Mouse (Mus musculus): Measurements from ENCODE around the gene Rhox3e. TPM values are rescaled to one million over a fixed set of nuclear protein-coding genes. Genes with fewer than 3 reads are reported as not detected.

Rhox3e gene
- polyA plus RNA-seq, 1 experiment from 2014 or later, result not detected

Other genes with a start within 250 kb of the Rhox3e start
- not detected in 2 replicates for gene Rhox3a2, start 162.0 kb upstream of the Rhox3e start, polyA plus RNA-seq (2014; fragmentation: Nextera tagmentation; extraction: Ambion mirVana)
- gene Rhox4a2, start 151.2 kb upstream of the Rhox3e start, polyA plus RNA-seq (2014; fragmentation: Nextera tagmentation; extraction: Ambion mirVana), result not detected in 2 replicates
- not detected in 2 replicates for gene Rhox2b, start 130.0 kb upstream of the Rhox3e start, polyA plus RNA-seq (2014; fragmentation: Nextera tagmentation; extraction: Ambion mirVana)
- not detected in 2 replicates for gene Rhox4b, start 109.5 kb upstream of the Rhox3e start, polyA plus RNA-seq (2014; fragmentation: Nextera tagmentation; extraction: Ambion mirVana)
- not detected in 2 replicates for gene Rhox2c, start 88.3 kb upstream of the Rhox3e start, polyA plus RNA-seq (2014; fragmentation: Nextera tagmentation; extraction: Ambion mirVana)
- not detected in 2 replicates for gene Rhox3c, start 83.4 kb upstream of the Rhox3e start, polyA plus RNA-seq (2014; fragmentation: Nextera tagmentation; extraction: Ambion mirVana)
- not detected in 2 replicates for gene Rhox4c, start 61.7 kb upstream of the Rhox3e start, polyA plus RNA-seq (2014; fragmentation: Nextera tagmentation; extraction: Ambion mirVana)
- gene Rhox2d, start 48.6 kb upstream of the Rhox3e start, polyA plus RNA-seq (2014; fragmentation: Nextera tagmentation; extraction: Ambion mirVana), result not detected in 2 replicates
- not detected in 2 replicates for gene Rhox4d, start 27.7 kb upstream of the Rhox3e start, polyA plus RNA-seq (2014; fragmentation: Nextera tagmentation; extraction: Ambion mirVana)
- not detected in 2 replicates for gene Rhox2e, start 11.6 kb upstream of the Rhox3e start, polyA plus RNA-seq (2014; fragmentation: Nextera tagmentation; extraction: Ambion mirVana)
- gene Rhox4e, start 15.4 kb downstream of the Rhox3e start, polyA plus RNA-seq (2014; fragmentation: Nextera tagmentation; extraction: Ambion mirVana), result not detected in 2 replicates
- gene Rhox2f, start 29.4 kb downstream of the Rhox3e start, polyA plus RNA-seq (2014; fragmentation: Nextera tagmentation; extraction: Ambion mirVana), result not detected in 2 replicates
- not detected in 2 replicates for gene Rhox3f, start 39.0 kb downstream of the Rhox3e start, polyA plus RNA-seq (2014; fragmentation: Nextera tagmentation; extraction: Ambion mirVana)
- gene Rhox4f, start 65.7 kb downstream of the Rhox3e start, polyA plus RNA-seq (2014; fragmentation: Nextera tagmentation; extraction: Ambion mirVana), result not detected in 2 replicates
- not detected in 2 replicates for gene Rhox3g, start 86.6 kb downstream of the Rhox3e start, polyA plus RNA-seq (2014; fragmentation: Nextera tagmentation; extraction: Ambion mirVana)
- not detected in 2 replicates for gene Rhox2g, start 101.5 kb downstream of the Rhox3e start, polyA plus RNA-seq (2014; fragmentation: Nextera tagmentation; extraction: Ambion mirVana)
- gene Rhox4g, start 109.3 kb downstream of the Rhox3e start, polyA plus RNA-seq (2014; fragmentation: Nextera tagmentation; extraction: Ambion mirVana), result not detected in 2 replicates
- gene Rhox3h, start 126.7 kb downstream of the Rhox3e start, polyA plus RNA-seq (2014; fragmentation: Nextera tagmentation; extraction: Ambion mirVana), result not detected in 2 replicates
- not detected in 2 replicates for gene Rhox2h, start 131.3 kb downstream of the Rhox3e start, polyA plus RNA-seq (2014; fragmentation: Nextera tagmentation; extraction: Ambion mirVana)

Data from stomach, embryonic 14.5 days (tissue).